Mouse (Mus musculus) kidney, postnatal 14 days (tissue): ENCODE measurements around the gene Tspan18.

Source experiments
- DNase-seq: peaks from one replicate; pipeline ENCODE4 v3.0.0; 2022; ENCODE audit warnings: mixed read lengths

Gene Tspan18

DNA sequence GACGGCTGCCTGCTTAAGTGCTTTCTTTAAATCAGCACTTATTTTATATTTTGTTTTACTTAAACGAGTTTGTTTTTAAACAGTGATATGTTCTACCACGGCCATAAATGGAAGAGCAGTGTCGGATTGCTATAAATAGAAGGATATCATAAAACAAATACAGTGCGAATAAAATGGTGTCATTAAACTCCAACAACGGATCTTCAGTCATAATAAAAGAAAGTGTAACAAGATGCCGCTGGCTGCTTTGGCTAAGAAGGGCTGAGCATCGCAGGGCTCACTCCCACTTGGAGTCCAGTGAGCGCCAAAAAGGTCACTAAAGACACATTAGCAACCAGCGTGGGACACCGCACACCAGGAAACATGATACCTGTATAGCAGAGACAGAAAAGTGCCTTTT is 1.7 kb upstream of the Tspan18 start:
- no peak for DNase-seq

DNA sequence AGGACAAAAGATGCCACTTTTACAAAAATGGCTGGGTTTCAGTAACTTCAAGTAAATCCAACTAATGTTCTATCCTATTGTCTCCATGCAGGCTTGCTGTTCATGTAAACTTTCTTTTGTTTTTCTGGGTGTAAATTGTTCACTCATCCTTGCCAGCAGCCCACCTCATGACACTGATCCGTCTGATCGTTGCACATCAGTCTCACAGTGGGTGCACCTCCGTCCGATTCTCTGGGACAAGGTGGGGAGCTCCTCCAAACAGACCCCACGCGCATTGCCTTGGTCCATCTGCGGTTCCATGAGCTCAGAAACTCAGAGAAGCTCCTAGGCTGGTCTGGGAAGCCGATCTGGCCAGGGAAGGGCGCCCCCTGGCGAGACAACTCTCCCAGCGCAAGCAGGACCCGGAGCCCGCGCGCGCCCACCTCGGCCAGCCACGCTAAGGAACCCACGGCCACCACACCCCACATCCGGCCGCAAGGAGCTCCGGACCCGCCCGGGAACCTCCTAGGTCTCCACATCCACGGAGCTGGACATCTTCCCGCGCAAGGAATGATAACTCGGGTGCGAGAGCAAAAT is 976 bp downstream of the Tspan18 start:
- DNase-seq = peak; percentile 91

DNA sequence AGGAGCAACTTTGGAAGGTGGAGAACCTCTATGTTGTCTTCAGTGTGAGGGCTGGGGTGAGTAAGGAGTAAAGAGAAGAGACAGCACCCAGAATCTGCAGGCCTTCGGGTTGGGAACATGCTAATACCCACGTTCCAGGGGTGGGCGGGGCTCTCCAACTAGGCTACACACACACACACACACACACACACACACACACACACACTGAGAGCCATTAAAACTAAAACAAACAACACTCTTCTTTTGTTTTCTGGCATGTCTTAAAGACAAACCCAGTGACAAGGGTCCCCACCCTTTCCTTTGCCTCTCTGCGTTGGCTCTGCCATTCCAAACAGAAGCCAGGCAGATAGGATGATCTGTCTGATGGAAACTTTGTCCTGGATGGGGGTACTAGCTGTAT is 2.0 kb downstream of the Tspan18 start:
- peak; percentile 62 for DNase-seq

DNA sequence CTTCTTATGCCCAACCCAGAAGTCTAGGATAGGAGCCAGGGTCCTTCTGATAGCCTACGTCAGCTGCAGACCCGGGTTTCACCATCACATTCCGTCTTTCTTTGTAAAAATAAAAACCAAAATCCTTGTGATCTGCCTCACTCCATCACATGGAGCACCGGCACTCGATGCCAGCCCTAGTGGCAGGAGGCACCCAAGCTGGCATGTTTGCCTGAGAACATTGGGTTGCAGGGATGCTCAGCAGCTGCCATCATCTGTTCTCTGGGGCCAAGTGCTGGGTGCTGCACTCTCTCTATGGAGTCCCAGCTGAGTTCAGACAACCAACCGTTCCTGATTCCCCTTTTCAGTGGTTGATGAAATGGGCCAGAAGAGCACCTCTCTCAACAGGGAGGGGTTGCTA is 3.2 kb downstream of the Tspan18 start:
- DNase-seq = no peak

DNA sequence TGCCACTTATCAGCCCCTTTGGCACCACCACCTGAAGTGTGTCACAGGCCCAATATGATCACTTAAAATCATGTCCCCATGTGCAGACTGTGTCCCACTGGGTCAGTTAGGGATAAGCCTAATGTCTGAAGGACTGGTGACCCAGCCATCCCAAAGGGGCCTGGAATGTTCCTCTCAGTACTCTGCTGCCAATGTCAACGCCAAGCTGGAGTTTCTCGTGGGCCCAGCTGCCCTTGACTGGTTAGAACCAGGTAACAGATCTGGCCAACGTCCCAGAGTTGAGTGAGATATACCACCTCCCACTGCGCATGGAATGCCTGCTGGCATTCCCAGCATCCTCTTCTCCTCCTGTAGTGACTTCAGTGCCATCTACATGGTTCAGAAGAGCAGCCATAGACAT is 5.2 kb downstream of the Tspan18 start:
- DNase-seq = peak; percentile 81

DNA sequence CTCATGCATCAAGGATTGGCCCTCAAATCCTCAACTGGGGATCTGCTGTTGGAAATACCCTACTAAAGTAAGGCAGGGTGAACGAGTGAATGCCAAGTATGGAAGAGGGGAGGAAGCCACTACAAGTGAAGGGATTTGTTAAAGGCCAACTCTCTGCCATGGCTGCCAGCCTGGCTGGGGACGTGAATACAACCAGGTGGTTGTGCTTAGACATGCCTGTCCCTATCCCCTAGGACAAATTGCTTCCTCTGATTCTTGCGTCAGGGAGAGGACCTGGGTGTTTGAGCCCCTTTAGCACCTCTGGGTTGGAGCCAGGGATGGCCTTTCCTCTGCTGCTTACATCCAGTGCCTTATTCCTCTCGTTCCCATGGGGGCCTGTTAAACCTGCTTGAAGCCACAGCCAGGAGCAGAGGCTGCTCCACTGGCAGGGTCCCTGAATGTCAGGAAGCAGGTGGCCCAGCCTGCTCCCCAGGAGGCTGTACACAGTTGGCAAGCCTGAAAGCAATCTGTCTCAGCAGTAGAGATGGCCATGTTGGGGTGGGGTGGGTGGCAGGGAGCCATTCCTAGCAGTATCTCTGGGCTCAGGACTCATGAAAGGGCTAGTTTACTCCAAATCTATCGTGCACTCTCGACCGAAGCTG is 6.3 kb downstream of the Tspan18 start:
- peak; percentile 37 for DNase-seq

DNA sequence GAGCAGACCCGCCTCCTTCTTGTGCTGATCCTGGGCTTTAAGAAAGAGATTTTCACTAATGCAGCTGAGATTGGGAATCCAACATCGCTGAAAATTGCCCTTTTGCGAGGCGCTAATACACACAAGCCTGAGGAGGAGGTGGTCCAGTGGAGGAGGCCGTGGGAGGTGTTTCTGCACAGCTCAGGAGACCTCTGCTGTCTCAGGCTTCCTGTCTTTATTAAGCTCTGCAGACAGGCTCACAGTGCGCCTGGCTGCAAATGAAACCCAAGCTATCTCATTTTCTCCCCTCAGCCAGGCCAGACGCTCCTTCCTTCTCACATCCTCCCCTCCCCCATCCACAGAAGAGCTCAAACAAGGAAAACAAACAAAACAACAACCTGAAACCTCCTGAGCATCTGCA is 9.6 kb downstream of the Tspan18 start:
- no peak for DNase-seq

DNA sequence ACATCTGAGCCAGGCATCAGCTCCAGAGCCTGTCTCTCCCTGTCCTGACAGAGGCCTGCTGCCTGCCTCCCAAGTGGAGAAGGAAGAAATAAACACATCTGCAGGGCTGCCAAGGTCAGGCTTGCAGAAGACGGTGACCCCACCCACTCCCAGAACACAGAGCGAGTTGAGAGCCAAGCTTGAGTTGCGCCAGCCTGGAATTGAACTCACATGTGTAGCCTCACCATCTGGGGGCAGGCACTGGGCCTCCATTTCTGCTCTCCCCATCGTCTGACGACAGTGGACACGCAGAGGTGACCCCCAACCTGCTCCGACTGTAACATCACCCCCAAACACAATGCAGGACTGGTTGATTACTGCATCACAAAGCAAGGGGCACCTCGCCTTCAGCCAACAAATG is 12.4 kb downstream of the Tspan18 start:
- DNase-seq = peak; percentile 32

DNA sequence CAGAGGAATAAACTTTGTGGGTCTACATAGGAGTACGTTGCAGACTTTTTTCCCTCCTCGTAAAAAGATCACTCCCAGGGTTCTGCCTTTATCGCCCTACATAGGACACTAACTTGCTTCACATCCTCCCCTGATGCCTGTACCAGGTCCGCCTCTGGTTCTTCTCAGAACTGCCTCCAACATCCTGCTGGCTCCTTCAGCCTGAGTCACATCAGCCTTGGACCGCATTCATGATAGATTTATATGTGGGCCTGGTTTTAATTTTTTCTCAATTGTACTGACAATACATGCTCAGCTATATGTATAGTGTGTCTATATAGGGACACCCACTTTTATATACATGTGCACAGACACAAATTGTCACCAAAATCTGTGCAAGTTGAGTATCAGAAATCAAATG is 14.0 kb downstream of the Tspan18 start:
- DNase-seq = no peak

DNA sequence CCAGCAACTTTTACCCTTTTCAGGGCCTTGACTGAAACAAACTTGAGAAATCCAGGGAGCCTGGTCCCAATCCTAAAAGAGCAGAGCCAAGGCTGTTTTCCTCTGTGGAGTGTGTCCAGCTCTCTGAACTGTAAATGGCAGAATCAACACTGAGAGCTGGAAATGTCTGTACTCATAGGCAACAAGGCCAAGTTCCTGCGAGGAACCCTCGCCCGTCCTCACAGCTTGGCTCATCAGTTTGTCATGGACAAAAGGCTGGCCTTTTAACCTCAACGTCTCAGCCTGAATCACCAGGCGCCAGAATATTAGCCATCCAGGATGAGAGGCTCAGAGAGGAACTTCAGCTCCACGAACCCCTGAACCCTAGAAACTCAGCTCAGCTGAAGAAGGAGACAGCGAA is 14.7 kb downstream of the Tspan18 start:
- DNase-seq = no peak

DNA sequence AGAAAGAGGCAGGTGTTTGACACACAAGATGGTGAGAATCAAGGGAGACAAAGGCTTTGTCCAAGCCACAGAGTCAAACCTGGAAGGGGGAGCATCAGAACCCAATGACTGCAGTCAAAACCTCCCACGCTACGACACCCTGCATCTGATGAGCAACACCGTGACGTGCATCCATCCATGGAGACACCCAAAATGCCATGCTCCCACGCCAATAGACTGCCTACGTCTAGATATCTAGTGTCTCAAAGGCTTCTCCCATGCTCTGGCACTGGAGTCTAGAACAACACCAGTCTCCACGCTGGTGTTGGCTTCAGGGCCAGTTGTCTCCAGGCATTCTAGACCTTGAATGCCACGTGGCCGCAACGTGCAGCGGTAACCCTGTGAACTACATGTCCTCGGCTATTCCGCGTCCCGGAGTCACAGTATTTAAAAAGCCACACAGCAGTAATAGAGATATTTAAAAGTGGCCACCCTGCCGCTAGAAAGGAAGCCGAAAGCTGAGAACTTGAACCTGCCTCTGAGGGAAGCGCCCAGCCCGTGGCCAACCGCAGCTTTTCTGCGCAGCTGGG is 15.4 kb downstream of the Tspan18 start:
- DNase-seq = no peak

DNA sequence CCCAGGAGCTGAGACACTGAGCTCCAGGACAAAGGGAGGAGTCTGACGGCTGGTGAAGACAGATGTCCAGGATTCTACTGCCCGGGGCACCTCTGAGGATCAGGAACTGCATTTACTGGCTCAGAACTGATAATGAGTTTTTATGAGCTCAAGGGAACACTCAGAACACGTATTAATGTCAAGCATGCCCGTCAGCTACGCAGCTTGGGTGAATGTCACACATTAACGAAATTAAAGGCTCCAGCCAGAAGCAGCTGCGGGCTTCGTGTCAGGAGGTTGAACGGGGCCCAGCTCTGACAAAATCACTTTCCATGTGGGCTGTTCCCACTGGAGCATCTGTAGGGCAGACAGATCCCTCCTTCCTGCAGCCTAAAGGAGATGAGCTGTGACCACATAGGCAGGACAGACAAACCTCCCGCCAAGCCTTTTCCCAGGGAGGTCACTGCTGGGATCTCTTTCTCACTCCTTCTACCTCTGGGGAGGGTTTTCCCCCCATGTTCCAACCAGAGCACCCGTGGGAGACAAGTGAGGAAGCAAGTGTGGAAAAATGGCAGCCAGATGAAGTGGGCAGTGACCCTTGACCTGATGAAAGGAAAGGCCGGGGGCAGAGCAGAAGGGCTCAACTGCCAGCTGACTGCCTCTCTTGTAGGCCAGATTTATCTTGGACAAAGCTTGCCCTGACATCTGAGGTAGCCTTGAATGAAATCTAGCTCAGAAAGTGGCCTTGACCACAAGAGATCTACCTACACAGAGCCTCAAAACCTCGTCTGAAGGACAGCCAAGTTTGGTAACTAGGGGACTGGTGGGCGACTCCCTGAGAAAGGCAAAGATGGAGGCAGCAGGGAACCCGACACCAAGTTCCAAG is 20.3 kb downstream of the Tspan18 start:
- peak; percentile 54 for DNase-seq

DNA sequence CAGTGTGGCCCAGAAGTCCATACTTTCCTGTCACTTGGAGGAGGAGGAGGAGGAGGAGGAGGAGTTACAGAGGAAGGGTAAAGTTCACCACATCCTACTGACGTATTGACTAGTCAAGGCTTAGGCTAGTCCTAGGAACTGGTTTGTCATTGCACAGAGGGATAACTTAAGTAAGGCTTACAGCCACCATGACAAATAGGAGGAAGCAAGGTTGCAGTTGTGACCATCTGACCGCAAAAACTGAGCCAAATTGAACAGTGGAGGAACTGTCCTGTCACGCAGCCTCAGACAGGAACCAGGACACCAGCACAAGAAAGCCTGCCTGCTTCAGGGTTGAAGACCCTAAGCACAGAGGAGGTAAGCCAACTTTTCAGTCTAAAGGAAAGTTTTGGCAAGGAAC is 21.8 kb downstream of the Tspan18 start:
- DNase-seq = no peak

DNA sequence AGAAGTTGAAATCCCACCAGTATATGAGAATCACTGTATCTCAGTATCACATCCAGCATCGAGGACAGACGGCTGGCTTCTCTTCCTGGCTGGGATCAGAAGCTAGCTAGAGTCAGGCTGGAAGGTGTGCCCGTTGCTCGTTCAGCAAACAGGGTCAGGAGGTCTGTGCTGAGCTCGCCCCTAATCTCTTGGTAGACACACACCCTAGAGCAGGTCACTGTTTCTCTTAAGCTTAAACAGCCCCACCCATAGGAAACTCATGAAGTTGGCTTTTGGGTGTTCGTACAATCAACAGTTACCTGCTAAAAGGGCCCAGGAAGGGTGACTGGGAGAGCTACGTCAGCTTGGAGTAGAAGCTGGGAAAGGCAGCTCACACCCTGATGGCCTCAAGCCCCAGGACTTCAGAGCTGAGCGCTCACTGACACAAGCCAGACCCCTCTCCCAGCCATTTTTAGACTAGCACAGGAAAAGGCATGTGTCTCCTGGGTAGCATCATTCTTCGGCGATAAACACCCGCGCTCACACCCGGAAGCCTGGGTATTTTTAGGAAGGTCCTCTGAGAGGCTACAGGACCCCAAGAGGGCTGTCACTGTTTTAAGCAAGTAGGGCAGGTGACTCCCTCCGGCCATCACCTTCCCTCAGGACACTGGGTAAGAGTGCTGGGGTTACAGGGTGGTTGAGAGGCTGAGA is 24.4 kb downstream of the Tspan18 start:
- DNase-seq = no peak

DNA sequence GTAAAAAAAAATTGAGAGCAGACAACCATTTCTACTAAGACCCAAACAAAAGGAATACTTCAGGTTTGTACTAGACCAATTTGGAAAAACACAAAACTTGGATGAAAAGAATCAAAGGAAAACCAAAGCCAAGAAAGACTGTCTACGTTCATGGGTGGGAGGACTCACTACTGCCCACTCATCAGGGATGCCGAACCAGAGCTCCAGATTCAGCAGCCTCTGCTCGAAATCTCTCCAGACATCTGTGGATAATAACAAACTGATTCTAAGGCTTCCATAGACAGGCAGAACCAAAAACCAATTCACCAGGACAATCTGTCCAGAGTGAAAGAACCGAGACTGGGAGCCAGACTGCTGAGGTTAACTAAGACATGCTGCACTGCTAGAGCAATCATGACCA is 27.4 kb downstream of the Tspan18 start:
- no peak for DNase-seq

DNA sequence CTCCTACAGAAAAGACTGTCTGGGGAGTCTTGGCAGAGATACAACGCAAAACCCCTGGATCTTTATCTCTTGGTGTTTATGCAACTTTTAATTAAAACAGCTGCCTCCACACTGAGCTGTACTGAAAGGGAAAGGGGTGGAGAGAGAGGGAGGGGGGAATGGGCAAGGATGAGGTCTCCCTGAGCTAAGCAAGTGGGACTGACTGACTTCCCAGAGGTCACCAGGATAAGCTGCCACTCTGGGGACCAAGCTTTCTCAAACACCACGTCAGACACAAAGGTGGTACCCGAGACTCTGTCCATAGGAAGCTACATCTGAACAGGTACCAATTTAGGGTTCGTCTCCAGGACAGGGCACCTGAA is 30.1 kb downstream of the Tspan18 start:
- no peak for DNase-seq

DNA sequence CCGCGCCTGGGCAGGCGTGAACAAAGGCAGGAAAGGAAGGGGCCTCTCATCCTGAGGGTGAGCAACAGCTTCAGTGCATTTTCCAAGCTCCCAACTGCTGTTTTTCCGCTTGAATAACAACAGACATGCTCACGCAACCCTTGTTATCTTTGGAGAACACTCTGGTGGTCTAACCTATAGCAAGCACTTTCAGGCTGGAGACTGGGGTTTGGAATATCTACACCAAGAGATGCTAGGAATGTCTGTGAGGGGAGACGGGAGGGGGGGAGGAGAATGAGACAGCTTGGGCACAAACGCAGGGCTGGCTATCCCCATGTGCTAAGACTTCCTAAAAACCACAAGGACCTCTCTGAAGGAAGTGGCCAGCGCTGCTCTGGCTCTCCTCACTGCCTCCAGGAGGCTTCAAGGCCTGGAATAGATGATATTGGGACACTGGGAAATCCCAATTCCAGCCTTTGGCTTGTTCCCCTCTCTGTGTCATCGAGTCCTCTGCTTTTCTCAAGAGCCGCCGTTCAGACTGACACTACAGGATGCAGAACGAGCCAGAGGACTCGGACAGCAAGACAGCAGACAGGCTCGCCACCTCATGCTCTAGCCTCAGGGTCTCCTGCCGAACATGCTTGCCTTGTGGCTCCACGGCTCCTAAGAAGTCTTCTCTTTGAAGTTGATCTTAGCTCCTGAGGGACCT is 30.6 kb downstream of the Tspan18 start:
- peak; percentile 62 for DNase-seq

DNA sequence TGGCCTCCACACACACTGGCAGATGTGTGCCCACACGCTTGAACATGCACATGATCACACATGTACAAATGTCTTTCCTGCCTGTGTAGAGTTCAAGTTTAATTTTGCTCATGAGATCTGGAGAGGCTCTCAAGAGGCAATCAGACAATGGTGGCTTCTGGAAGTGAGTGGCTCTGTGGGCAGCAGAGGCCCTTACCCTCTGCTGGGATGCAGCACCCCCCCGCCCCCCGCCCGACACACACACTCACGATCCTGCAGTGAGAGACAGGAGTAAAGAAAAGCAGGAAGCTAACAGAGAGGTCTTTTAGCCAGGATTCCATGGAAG is 31.1 kb downstream of the Tspan18 start:
- DNase-seq = no peak

DNA sequence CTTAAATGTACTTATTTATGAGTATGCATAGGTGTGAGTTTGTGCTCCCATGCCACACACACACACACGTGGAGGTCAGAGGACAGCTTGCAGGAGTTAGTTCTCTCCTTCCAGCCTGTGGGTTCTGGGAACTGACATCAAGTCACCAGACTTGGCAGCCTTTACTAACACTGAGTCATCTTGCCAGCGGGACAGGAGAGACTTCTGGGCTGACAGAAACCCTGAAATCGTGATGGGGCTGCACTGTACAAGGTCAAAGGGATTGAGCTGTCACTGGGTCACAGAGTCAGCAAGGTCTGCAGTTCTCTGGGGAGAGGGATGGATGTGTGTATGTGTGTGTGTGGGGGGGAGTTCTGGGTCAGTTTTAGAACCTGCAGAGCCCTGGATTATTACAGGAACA is 36.6 kb downstream of the Tspan18 start:
- no peak for DNase-seq

DNA sequence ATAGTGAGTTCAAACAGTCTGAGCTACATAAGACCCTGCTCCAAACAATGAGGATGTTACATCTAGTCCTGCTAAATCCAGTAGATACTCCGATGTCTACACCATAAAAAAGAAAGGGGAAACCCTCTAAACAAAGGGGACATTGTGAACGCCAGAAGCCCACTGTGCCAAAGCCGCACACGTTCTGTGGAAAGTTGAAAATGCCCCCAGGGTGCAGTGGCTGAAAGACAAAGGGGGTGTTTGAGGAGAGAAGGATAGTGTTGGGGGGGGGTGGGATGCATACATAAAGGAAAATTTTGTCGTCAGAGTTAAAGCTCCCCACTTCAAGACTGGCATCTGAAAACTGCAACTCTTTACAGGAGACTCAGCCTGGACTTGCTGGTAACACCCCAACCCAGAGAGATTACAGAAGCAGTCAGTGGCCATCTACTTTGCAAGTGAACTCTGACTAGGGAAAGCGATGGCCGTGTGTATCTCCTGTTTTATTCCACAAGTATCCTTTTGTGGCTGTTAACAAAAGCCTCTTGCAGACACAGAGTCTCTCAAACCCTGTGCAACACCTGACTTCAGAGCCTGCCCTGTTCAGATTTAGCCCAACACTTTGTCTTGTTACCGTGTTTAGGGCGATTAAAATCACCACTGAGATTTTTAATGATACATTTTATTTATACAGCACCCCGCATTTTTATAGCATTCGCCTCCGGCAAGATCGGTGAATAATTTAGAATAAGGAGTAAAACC is 42.9 kb downstream of the Tspan18 start:
- no peak for DNase-seq

DNA sequence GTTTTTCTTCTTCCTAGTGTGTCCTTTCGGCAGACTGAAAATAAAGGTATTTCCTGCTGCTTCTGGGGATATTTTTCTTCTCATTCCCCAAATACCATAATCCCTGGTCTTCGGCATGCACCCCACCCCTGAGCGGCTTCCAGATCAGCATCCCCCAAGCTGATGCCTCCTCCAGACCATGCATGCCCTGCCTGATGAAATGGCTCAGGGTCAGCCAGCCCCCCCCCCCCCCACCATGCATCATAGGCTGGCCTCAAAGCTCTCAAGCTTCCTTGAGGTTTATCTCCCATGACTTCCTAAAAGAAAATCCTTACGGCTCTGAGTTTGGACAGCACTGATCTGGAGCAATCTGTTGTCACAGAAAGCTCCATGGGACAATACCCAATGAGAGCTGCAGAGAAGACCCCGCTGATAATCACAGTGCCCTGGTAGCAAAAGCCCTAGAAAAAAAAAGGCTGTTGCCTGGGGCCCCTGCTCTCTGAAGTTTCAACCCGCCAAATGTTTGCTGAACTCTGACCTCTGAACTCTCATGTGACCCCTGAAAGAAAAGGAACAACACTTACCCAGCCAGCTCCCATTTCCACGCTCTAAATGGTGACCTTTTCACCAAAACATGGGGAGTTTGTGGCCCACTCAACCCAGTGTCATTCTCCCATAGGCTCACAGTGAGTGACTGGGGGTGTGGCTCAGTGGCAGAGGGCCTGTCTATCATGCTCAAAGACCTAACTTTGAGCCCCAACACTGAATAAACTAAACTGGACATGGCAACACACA is 43.8 kb downstream of the Tspan18 start:
- DNase-seq = no peak
